ENCODE assay signal across 8 mouse cellular contexts in the genomic region with DNA sequence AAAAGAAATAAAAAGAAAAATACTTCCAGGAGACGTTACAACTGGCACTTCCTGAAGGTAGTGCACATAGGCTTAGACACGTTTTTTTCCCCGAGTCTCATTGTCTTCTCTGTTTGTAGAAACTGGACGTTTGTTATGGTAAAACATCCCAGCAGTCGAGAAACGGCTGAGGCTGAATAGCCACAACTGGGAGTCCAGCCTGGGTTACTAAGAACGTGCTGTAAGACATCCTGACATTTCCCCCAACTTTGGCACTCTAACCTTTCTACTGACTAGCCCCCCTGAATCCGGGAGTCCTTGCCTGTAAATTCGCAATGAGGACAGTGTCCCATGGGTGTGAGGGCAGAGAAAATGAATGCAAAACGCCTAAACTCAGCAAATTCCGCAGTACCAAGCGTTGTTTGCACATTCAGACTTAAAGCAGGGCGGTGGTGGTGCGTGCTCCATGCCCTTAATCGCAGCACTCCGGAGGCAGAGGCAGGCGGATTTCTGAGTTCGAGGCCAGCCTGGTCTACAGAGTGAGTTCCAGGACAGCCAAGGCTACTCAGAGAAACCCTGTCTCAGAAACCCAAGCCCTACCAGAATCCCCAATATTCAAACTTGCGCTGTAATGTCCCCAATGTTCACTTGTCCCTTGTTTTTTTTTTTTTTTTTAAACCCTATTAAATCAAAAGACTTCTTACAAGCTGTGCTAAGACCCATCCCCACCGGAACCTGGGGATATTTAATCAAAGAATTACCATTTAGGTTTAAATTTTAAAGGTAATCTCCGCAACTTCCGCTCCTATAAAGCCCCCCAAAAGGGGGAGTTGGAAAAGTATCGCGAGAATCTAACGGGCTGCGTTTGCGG. TPM values are rescaled to one million over a fixed set of nuclear protein-coding genes. Genes with fewer than 3 reads are reported as not detected.
A peak's percentile ranks its signal among the peaks of the same experiment; 100 is the strongest.
DNase-seq lines count a peak whose midpoint lies in the region; ATAC-seq and TF ChIP-seq lines count a peak whose summit lies in the region.

No protein-coding gene starts in this region.

- 3% methylated on average over 27 of the region's 27 CpGs for WGBS in forebrain, embryonic 11.5 days
- 2% methylated on average over 27 of the region's 27 CpGs for WGBS in hindbrain, embryonic 16.5 days
- WGBS in limb, embryonic 13.5 days, result 4% methylated on average over 27 of the region's 27 CpGs
- WGBS in midbrain, embryonic 14.5 days, result 1% methylated on average over 27 of the region's 27 CpGs
- 1% methylated on average over 27 of the region's 27 CpGs for WGBS in stomach, postnatal 0 days

- TF ChIP-seq CTCF in bone marrow macrophage, adult 2 months (IDR thresholded peaks at IDR 0.05; ENCODE audit: low read depth, low read length), result no peak
- TF ChIP-seq CTCF in stomach, postnatal 0 days (IDR thresholded peaks at IDR 0.05; ENCODE audit: low read depth), result no peak

- peak overlapping the region; percentile 81 for H3K4me2 ChIP-seq in forebrain, embryonic 11.5 days (ENCODE audit: low read depth, low read length, severe bottlenecking)
- H3K4me2 ChIP-seq in hindbrain, embryonic 16.5 days (ENCODE audit: low read length), result peak overlapping the region; percentile 88
- H3K4me2 ChIP-seq in limb, embryonic 13.5 days (replicated peaks), result peak overlapping the region; percentile 96
- peak overlapping the region; percentile 94 for H3K4me2 ChIP-seq in midbrain, embryonic 14.5 days (ENCODE audit: low read length)
- H3K4me2 ChIP-seq in stomach, postnatal 0 days (replicated peaks; ENCODE audit: low read depth), result peak overlapping the region; percentile 58

- peaks cover 25% of the 10 kb centered on the region for H3K4me1 ChIP-seq in erythroblast, embryonic 14.5 days (ENCODE audit: control insufficient read depth)
- peaks cover 9% of the 10 kb centered on the region for H3K4me1 ChIP-seq in bone marrow macrophage, adult 2 months (ENCODE audit: control insufficient read depth, insufficient read depth, low read length)
- peaks cover 3% of the 10 kb centered on the region; the same call in 1 of the 2 replicates for H3K4me1 ChIP-seq in forebrain, embryonic 11.5 days (replicated peaks; ENCODE audit: control insufficient read depth, insufficient read depth, low read length)
- peaks cover 17% of the 10 kb centered on the region for H3K4me1 ChIP-seq in hindbrain, embryonic 16.5 days (ENCODE audit: control insufficient read depth, insufficient read depth, low read depth, low read length)
- H3K4me1 ChIP-seq in limb, embryonic 13.5 days, result peaks cover 10% of the 10 kb centered on the region
- peaks cover 20% of the 10 kb centered on the region for H3K4me1 ChIP-seq in midbrain, embryonic 14.5 days (ENCODE audit: control insufficient read depth, insufficient read depth, low read length)
- H3K4me1 ChIP-seq in stomach, postnatal 0 days (replicated peaks; ENCODE audit: control insufficient read depth, insufficient read depth), result no peaks in the 10 kb centered on the region

- peak overlapping the region; percentile 82 for H3K9ac ChIP-seq in forebrain, embryonic 11.5 days (ENCODE audit: low read length)
- peak overlapping the region; percentile 76 for H3K9ac ChIP-seq in hindbrain, embryonic 16.5 days (ENCODE audit: low read depth, low read length)
- H3K9ac ChIP-seq in limb, embryonic 13.5 days, result peak overlapping the region; percentile 77
- H3K9ac ChIP-seq in midbrain, embryonic 14.5 days (replicated peaks; ENCODE audit: low read length), result peak overlapping the region; percentile 95
- H3K9ac ChIP-seq in stomach, postnatal 0 days (ENCODE audit: low read length), result peak overlapping the region; percentile 71

- peak overlapping the region; percentile 81 for H3K4me3 ChIP-seq in erythroblast, embryonic 14.5 days (replicated peaks)
- H3K4me3 ChIP-seq in bone marrow macrophage, adult 2 months (ENCODE audit: insufficient read depth, low read length), result peak overlapping the region; percentile 68
- peak overlapping the region; percentile 91 for H3K4me3 ChIP-seq in forebrain, embryonic 11.5 days (ENCODE audit: low read depth, low read length)
- peak overlapping the region; percentile 99 for H3K4me3 ChIP-seq in hindbrain, embryonic 16.5 days (ENCODE audit: low read length)
- peak overlapping the region; percentile 92 for H3K4me3 ChIP-seq in limb, embryonic 13.5 days
- H3K4me3 ChIP-seq in midbrain, embryonic 14.5 days (replicated peaks; ENCODE audit: low read depth, low read length), result peak overlapping the region; percentile 92
- H3K4me3 ChIP-seq in stomach, postnatal 0 days (ENCODE audit: low read depth, low read length), result peak overlapping the region; percentile 96

- H3K27me3 ChIP-seq in erythroblast, embryonic 14.5 days (ENCODE audit: control insufficient read depth), result no peaks in the 10 kb centered on the region; the same call in 1 of the 2 replicates
- H3K27me3 ChIP-seq in forebrain, embryonic 11.5 days (ENCODE audit: control insufficient read depth, insufficient read depth, low read length), result no peaks in the 10 kb centered on the region
- H3K27me3 ChIP-seq in hindbrain, embryonic 16.5 days (replicated peaks; ENCODE audit: control insufficient read depth, insufficient read depth, low read length), result no peaks in the 10 kb centered on the region
- no peaks in the 10 kb centered on the region for H3K27me3 ChIP-seq in limb, embryonic 13.5 days
- no peaks in the 10 kb centered on the region for H3K27me3 ChIP-seq in midbrain, embryonic 14.5 days (ENCODE audit: control insufficient read depth, insufficient read depth, low read length)
- no peaks in the 10 kb centered on the region for H3K27me3 ChIP-seq in stomach, postnatal 0 days (ENCODE audit: control insufficient read depth, insufficient read depth, low read length)

- TF ChIP-seq POLR2A in bone marrow macrophage, adult 2 months (IDR thresholded peaks at IDR 0.05; ENCODE audit: borderline replicate concordance, low read depth, low read length), result no peak

- peaks cover 11% of the 10 kb centered on the region for H3K36me3 ChIP-seq in erythroblast, embryonic 14.5 days (ENCODE audit: control insufficient read depth)
- no peaks in the 10 kb centered on the region for H3K36me3 ChIP-seq in forebrain, embryonic 11.5 days (ENCODE audit: control insufficient read depth, insufficient read depth, low read length)
- H3K36me3 ChIP-seq in hindbrain, embryonic 16.5 days (ENCODE audit: control insufficient read depth, insufficient read depth, low read length), result no peaks in the 10 kb centered on the region
- H3K36me3 ChIP-seq in limb, embryonic 13.5 days, result peaks cover 3% of the 10 kb centered on the region; the same call in 1 of the 2 replicates
- H3K36me3 ChIP-seq in midbrain, embryonic 14.5 days (ENCODE audit: control insufficient read depth, insufficient read depth, low read length), result no peaks in the 10 kb centered on the region
- H3K36me3 ChIP-seq in stomach, postnatal 0 days (ENCODE audit: control insufficient read depth, insufficient read depth, low read length), result no peaks in the 10 kb centered on the region

- no peak for ATAC-seq in erythroblast, adult 5-6 weeks (replicated peaks; ENCODE audit: low FRiP score, poor library complexity, severe bottlenecking)
- 0 out of 2 replicates have a peak, but pooled peaks have one; percentile 6 for ATAC-seq in forebrain, embryonic 11.5 days (replicated peaks; ENCODE audit: low FRiP score)
- ATAC-seq in hindbrain, embryonic 16.5 days, result no peak
- no peak for ATAC-seq in limb, embryonic 13.5 days (ENCODE audit: low FRiP score, low read depth)
- 0 out of 2 replicates have a peak, but pooled peaks have one; percentile 3 for ATAC-seq in midbrain, embryonic 14.5 days (ENCODE audit: low FRiP score, low TSS enrichment)
- no peak for ATAC-seq in stomach, postnatal 0 days (ENCODE audit: low FRiP score, low TSS enrichment)

- no peaks in the 10 kb centered on the region for H3K9me3 ChIP-seq in erythroblast, embryonic 14.5 days (ENCODE audit: control insufficient read depth, low read length)
- no peaks in the 10 kb centered on the region for H3K9me3 ChIP-seq in forebrain, embryonic 11.5 days (ENCODE audit: control insufficient read depth, low read length)
- no peaks in the 10 kb centered on the region for H3K9me3 ChIP-seq in hindbrain, embryonic 16.5 days (ENCODE audit: control insufficient read depth, low read length)
- no peaks in the 10 kb centered on the region for H3K9me3 ChIP-seq in limb, embryonic 13.5 days
- no peaks in the 10 kb centered on the region for H3K9me3 ChIP-seq in midbrain, embryonic 14.5 days (ENCODE audit: control insufficient read depth, low read length)
- no peaks in the 10 kb centered on the region for H3K9me3 ChIP-seq in stomach, postnatal 0 days (ENCODE audit: control insufficient read depth, low read length)

- DNase-seq in forebrain, embryonic 11.5 days (ENCODE audit: low spot score), result peak; percentile 58
- peak; percentile 99 for DNase-seq in midbrain, embryonic 14.5 days
- DNase-seq in stomach, postnatal 0 days (ENCODE audit: low spot score), result peak; percentile 39

- no peak for TF ChIP-seq EP300 in stomach, postnatal 0 days (optimal IDR thresholded peaks at IDR 0.05)

- peak overlapping the region; percentile 80 for H3K27ac ChIP-seq in bone marrow macrophage, adult 2 months (ENCODE audit: insufficient read depth, low read depth, low read length)
- peak overlapping the region; percentile 70 for H3K27ac ChIP-seq in forebrain, embryonic 11.5 days (ENCODE audit: low read depth, low read length)
- peak overlapping the region; percentile 78 for H3K27ac ChIP-seq in hindbrain, embryonic 16.5 days (ENCODE audit: low read depth, low read length)
- peak overlapping the region; percentile 79 for H3K27ac ChIP-seq in limb, embryonic 13.5 days
- peak overlapping the region; percentile 71 for H3K27ac ChIP-seq in midbrain, embryonic 14.5 days (replicated peaks; ENCODE audit: low read depth, low read length)
- peak overlapping the region; percentile 78 for H3K27ac ChIP-seq in stomach, postnatal 0 days (replicated peaks)

RNA-seq across cellular contexts. Expression of a gene that starts 0.8 kb away (rescaled TPM):
- 1.6 and 1.8 TPM in 2 replicates for polyA plus RNA-seq in erythroblast, embryonic 14.5 days (2012)
- total RNA-seq in erythroblast, adult 5-6 weeks (2015; ENCODE audit: low replicate concordance), result 181 and 207 TPM in 2 replicates
- 263 and 302 TPM in 2 replicates for total RNA-seq in erythroblast, adult 5-6 weeks (2017; ENCODE audit: low replicate concordance)
- 26.5 and 29.6 TPM in 2 replicates for polyA plus RNA-seq in bone marrow macrophage, adult 2 months (2012; ENCODE audit: insufficient read depth, insufficient read length, missing spikeins)
- 16.1 and 18.2 TPM in 2 replicates for polyA plus RNA-seq in forebrain, embryonic 11.5 days (2014; fragmentation: Nextera tagmentation; extraction: Ambion mirVana)
- polyA plus RNA-seq in hindbrain, embryonic 16.5 days (2015; fragmentation: Nextera tagmentation; extraction: Ambion mirVana), result 6.1 and 7.7 TPM in 2 replicates
- polyA plus RNA-seq in limb, embryonic 13.5 days (2015; fragmentation: Nextera tagmentation; extraction: Ambion mirVana), result 13.1 TPM in 2 replicates
- polyA plus RNA-seq in midbrain, embryonic 14.5 days (2014; fragmentation: Nextera tagmentation; extraction: Ambion mirVana), result 11.1 and 12.4 TPM in 2 replicates
- 3.8 and 4.1 TPM in 2 replicates for polyA plus RNA-seq in stomach, postnatal 0 days (2015; fragmentation: Nextera tagmentation; extraction: Ambion mirVana)

RNA-seq across cellular contexts. Expression of a gene that starts 8.9 kb away (rescaled TPM):
- polyA plus RNA-seq in erythroblast, embryonic 14.5 days (2012), result 1.0 and 1.1 TPM in 2 replicates
- total RNA-seq in erythroblast, adult 5-6 weeks (2015; ENCODE audit: low replicate concordance), result 30.6 and 34.9 TPM in 2 replicates
- total RNA-seq in erythroblast, adult 5-6 weeks (2017; ENCODE audit: low replicate concordance), result 19.5 and 24.0 TPM in 2 replicates
- 32.5 and 32.7 TPM in 2 replicates for polyA plus RNA-seq in bone marrow macrophage, adult 2 months (2012; ENCODE audit: insufficient read depth, insufficient read length, missing spikeins)
- polyA plus RNA-seq in forebrain, embryonic 11.5 days (2014; fragmentation: Nextera tagmentation; extraction: Ambion mirVana), result 75.5 and 81.7 TPM in 2 replicates
- polyA plus RNA-seq in hindbrain, embryonic 16.5 days (2015; fragmentation: Nextera tagmentation; extraction: Ambion mirVana), result 48.7 and 52.6 TPM in 2 replicates
- polyA plus RNA-seq in limb, embryonic 13.5 days (2015; fragmentation: Nextera tagmentation; extraction: Ambion mirVana), result 74.9 and 76.8 TPM in 2 replicates
- polyA plus RNA-seq in midbrain, embryonic 14.5 days (2014; fragmentation: Nextera tagmentation; extraction: Ambion mirVana), result 55.9 and 69.7 TPM in 2 replicates
- 25.5 and 26.8 TPM in 2 replicates for polyA plus RNA-seq in stomach, postnatal 0 days (2015; fragmentation: Nextera tagmentation; extraction: Ambion mirVana)

RNA-seq across cellular contexts. Expression of a gene that starts 51.8 kb away (rescaled TPM):
- 0.25 and 0.28 TPM in 2 replicates for polyA plus RNA-seq in erythroblast, embryonic 14.5 days (2012)
- 9.6 and 10.2 TPM in 2 replicates for total RNA-seq in erythroblast, adult 5-6 weeks (2015; ENCODE audit: low replicate concordance)
- 14.0 and 22.7 TPM in 2 replicates for total RNA-seq in erythroblast, adult 5-6 weeks (2017; ENCODE audit: low replicate concordance)
- 50.6 and 54.7 TPM in 2 replicates for polyA plus RNA-seq in bone marrow macrophage, adult 2 months (2012; ENCODE audit: insufficient read depth, insufficient read length, missing spikeins)
- 19.4 and 33.4 TPM in 2 replicates for polyA plus RNA-seq in forebrain, embryonic 11.5 days (2014; fragmentation: Nextera tagmentation; extraction: Ambion mirVana)
- polyA plus RNA-seq in hindbrain, embryonic 16.5 days (2015; fragmentation: Nextera tagmentation; extraction: Ambion mirVana), result 20.9 and 26.3 TPM in 2 replicates
- polyA plus RNA-seq in limb, embryonic 13.5 days (2015; fragmentation: Nextera tagmentation; extraction: Ambion mirVana), result 28.0 and 28.4 TPM in 2 replicates
- polyA plus RNA-seq in midbrain, embryonic 14.5 days (2014; fragmentation: Nextera tagmentation; extraction: Ambion mirVana), result 18.0 and 25.9 TPM in 2 replicates
- 11.7 and 12.7 TPM in 2 replicates for polyA plus RNA-seq in stomach, postnatal 0 days (2015; fragmentation: Nextera tagmentation; extraction: Ambion mirVana)

Comparison
In these comparisons a context has a peak if more than half of its experiments do, and no peak if none do; other contexts are left out.
1. ATAC-seq: peak in forebrain, embryonic 11.5 days (single experiment) and midbrain, embryonic 14.5 days (single experiment); none in erythroblast, adult 5-6 weeks (single experiment), hindbrain, embryonic 16.5 days (single experiment), limb, embryonic 13.5 days (single experiment) and stomach, postnatal 0 days (single experiment).
2. DNase-seq: peak in every context shown above with its lines; median percentile 99 in midbrain, embryonic 14.5 days; 58 in forebrain, embryonic 11.5 days; 39 in stomach, postnatal 0 days.
3. RNA of a gene that starts 8.9 kb away (polyA plus RNA-seq): 75.5 to 81.7 TPM in forebrain, embryonic 11.5 days, 74.9 to 76.8 TPM in limb, embryonic 13.5 days, 55.9 to 69.7 TPM in midbrain, embryonic 14.5 days, 48.7 to 52.6 TPM in hindbrain, embryonic 16.5 days, 32.5 to 32.7 TPM in bone marrow macrophage, adult 2 months and 25.5 to 26.8 TPM in stomach, postnatal 0 days; 1.0 to 1.1 TPM in erythroblast, embryonic 14.5 days; every median in the first group is over 10 times any median in the second.
4. Peak in every context shown above with its lines, with median percentiles within 50 percentile points of each other: H3K4me3 ChIP-seq, H3K27ac ChIP-seq, H3K4me2 ChIP-seq and H3K9ac ChIP-seq.